Mouse (Mus musculus) bone marrow, adult 2 months (tissue): ENCODE data around the gene Rpn1. TPM values are rescaled to one million over a fixed set of nuclear protein-coding genes. Genes with fewer than 3 reads are reported as not detected.

ENCODE experiments used
- H3K27ac ChIP-seq: fragments of 200-500 bp; 2 replicates; pipeline ENCODE4 v1.5.1; 2012; ENCODE audit warnings: low read depth, mild to moderate bottlenecking, control low read depth, inconsistent platforms, low read length; ENCODE audit not compliant: control insufficient read depth, poor library complexity, insufficient read depth
- H3K4me1 ChIP-seq: fragments of 200-500 bp; 2 replicates; pipeline ENCODE4 v1.6.1; 2011; ENCODE audit warnings: low read length; ENCODE audit not compliant: control insufficient read depth, insufficient read depth
- H3K4me3 ChIP-seq: fragments of 200-500 bp; replicated peaks from 2 replicates; pipeline ENCODE3; 2011; ENCODE audit warnings: mild to moderate bottlenecking, low read depth, low read length, control low read depth; ENCODE audit not compliant: control insufficient read depth
- CTCF ChIP-seq: fragments of 200-500 bp; IDR thresholded peaks from 2 replicates; pipeline ENCODE4 v1.5.1; 2011; ENCODE audit warnings: low read length, control low read depth; ENCODE audit not compliant: control insufficient read depth, insufficient read depth
- POLR2A ChIP-seq: fragments of 200-500 bp; IDR thresholded peaks from 2 replicates; pipeline ENCODE4 v1.6.1; 2011; ENCODE audit warnings: low read depth, mild to moderate bottlenecking, control low read depth, low read length, borderline replicate concordance; ENCODE audit not compliant: control insufficient read depth
- WGBS: fragments of 180-500 bp; shearing (Covaris S2); methylation state at CpG from one replicate; pipeline ENCODE4 v1.1.7; 2018; 5-methylcytosine and 5-hydroxymethylcytosine counted together
- polyA plus RNA-seq: library from polyadenylated mRNA; stranded (reverse); fragments of >200 nt; gene quantifications from 2 replicates; pipeline ENCODE4 v1.2.4, GENCODE M21; 2011; ENCODE audit warnings: low replicate concordance; ENCODE audit not compliant: missing spikeins, insufficient read depth, insufficient read length

The Rpn1 gene
- polyA plus RNA-seq, 1 experiment = 38.7 TPM

GRCm38 (mm10) chr6:88102096-88102495 is 17.8 kb downstream of the Rpn1 start:
- Histone ChIP-seq H3K4me1 (peaks cover 2% of the 10 kb centered on the region; the same call in 1 of the 2 replicates), H3K27ac (no peak overlapping the region), H3K4me3 (no peak overlapping the region)
- TF ChIP-seq POLR2A (no peak), CTCF (no peak)
- 88% methylated on average over 6 of the region's 6 CpGs for WGBS

- Histone ChIP-seq H3K27ac (0 out of 2 replicates have a peak overlapping the region, but pooled peaks have one; percentile 1), H3K4me3 (peak overlapping the region; percentile 31), H3K4me1 (peaks cover 6% of the 10 kb centered on the region)
- WGBS = 11% methylated on average over 32 of the region's 32 CpGs
- TF ChIP-seq CTCF (peak; percentile 93), POLR2A (peak; percentile 40; the same call in 1 of the 2 replicates)
Observed at GRCm38 (mm10) chr6:88105783-88106611, 21.7 kb downstream of the Rpn1 start.

GRCm38 (mm10) chr6:88106612-88107123 is 22.4 kb downstream of the Rpn1 start:
- TF ChIP-seq CTCF (no peak), POLR2A (no peak; the same call in 1 of the 2 replicates)
- H3K27ac ChIP-seq = peak overlapping the region; percentile 42
- WGBS = 41% methylated on average over 12 of the region's 12 CpGs
- no peak overlapping the region for H3K4me3 ChIP-seq
- peaks cover 6% of the 10 kb centered on the region for H3K4me1 ChIP-seq

- TF ChIP-seq POLR2A (no peak), CTCF (no peak)
- WGBS = 43% methylated on average over 10 of the region's 10 CpGs
- no peak overlapping the region for H3K27ac ChIP-seq
- H3K4me1 ChIP-seq = peaks cover 6% of the 10 kb centered on the region
- no peak overlapping the region for H3K4me3 ChIP-seq
Observed at GRCm38 (mm10) chr6:88107661-88108535, 23.6 kb downstream of the Rpn1 start.

- Histone ChIP-seq H3K4me3 (no peak overlapping the region), H3K27ac (no peak overlapping the region), H3K4me1 (peaks cover 9% of the 10 kb centered on the region; the same call in 1 of the 2 replicates)
- 48% methylated on average over 7 of the region's 7 CpGs for whole genome bisulfite sequencing
- TF ChIP-seq POLR2A (no peak), CTCF (peak; percentile 87)
Observed at GRCm38 (mm10) chr6:88113139-88113538, 28.9 kb downstream of the Rpn1 start.

GRCm38 (mm10) chr6:88114414-88114813 is 30.1 kb downstream of the Rpn1 start:
- H3K4me3 ChIP-seq = no peak overlapping the region
- H3K4me1 ChIP-seq = peaks cover 11% of the 10 kb centered on the region
- TF ChIP-seq POLR2A (no peak), CTCF (no peak)
- H3K27ac ChIP-seq = no peak overlapping the region
- WGBS = 80% methylated on average over 5 of the region's 5 CpGs

- H3K4me3 ChIP-seq = no peak overlapping the region
- no peak for TF ChIP-seq POLR2A
- no peak for TF ChIP-seq CTCF
- WGBS = 31% methylated on average over 21 of the region's 21 CpGs
- peaks cover 11% of the 10 kb centered on the region for H3K4me1 ChIP-seq
- peak overlapping the region; percentile 77 for H3K27ac ChIP-seq
Observed at GRCm38 (mm10) chr6:88116347-88117183, 32.3 kb downstream of the Rpn1 start.
